27 mouse cellular contexts compared by ENCODE assay signal in the genomic region with DNA sequence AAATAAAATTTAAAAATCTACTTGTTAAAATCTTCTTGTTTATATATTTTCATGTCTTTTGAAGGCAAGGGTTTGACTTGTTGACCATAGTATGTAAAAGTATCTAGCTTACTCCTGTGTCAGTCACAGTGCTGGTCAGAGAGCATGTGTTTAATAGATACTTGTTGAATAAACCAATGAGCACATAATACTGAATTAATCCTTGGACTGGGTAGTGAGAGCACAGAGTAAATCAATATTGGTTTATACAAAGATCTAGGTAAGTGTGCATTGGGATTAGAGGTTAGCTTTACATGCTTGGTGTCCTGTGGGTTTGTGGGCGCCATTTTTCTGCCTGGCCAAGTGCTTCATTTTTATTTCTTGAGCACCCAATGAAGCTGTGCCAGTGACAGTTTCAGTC.
"Had no signal": no experiment of that assay in that cellular context is flagged by ENCODE, and none has a peak within 500 bp of the region (broad histone marks: within the 10 kb centered on the region; RNA-seq: fewer than 3 reads in every experiment).

No protein-coding gene starts in this region.

- H3K27ac ChIP-seq: embryonic facial prominence, embryonic 10.5 days; embryonic facial prominence, embryonic 12.5 days; embryonic facial prominence, embryonic 13.5 days; embryonic facial prominence, embryonic 15.5 days; forebrain, embryonic 10.5 days; forebrain, embryonic 12.5 days; forebrain, embryonic 13.5 days; forebrain, embryonic 15.5 days; heart, adult 2 months had no signal

- H3K4me3 ChIP-seq: embryonic facial prominence, embryonic 10.5 days; embryonic facial prominence, embryonic 12.5 days; embryonic facial prominence, embryonic 13.5 days; embryonic facial prominence, embryonic 15.5 days; erythroblast, embryonic 14.5 days; forebrain, embryonic 10.5 days; forebrain, embryonic 12.5 days; forebrain, embryonic 13.5 days; forebrain, embryonic 15.5 days; gastrocnemius, adult 2 months; heart, adult 2 months had no signal

- H3K9ac ChIP-seq: embryonic facial prominence, embryonic 12.5 days; embryonic facial prominence, embryonic 13.5 days; embryonic facial prominence, embryonic 15.5 days; forebrain, embryonic 12.5 days; forebrain, embryonic 13.5 days; forebrain, embryonic 15.5 days; forebrain, postnatal 0 days had no signal

- ATAC-seq: forebrain, embryonic 13.5 days; forebrain, embryonic 14.5 days; forebrain, embryonic 15.5 days; forebrain, embryonic 16.5 days; forebrain, postnatal 0 days had no signal

- H3K36me3 ChIP-seq: embryonic facial prominence, embryonic 10.5 days; embryonic facial prominence, embryonic 12.5 days; embryonic facial prominence, embryonic 13.5 days; embryonic facial prominence, embryonic 15.5 days; forebrain, embryonic 10.5 days; forebrain, embryonic 12.5 days; forebrain, embryonic 15.5 days had no signal

- H3K9me3 ChIP-seq: embryonic facial prominence, embryonic 10.5 days; embryonic facial prominence, embryonic 12.5 days; embryonic facial prominence, embryonic 13.5 days; embryonic facial prominence, embryonic 15.5 days; forebrain, embryonic 10.5 days; forebrain, embryonic 12.5 days; forebrain, embryonic 13.5 days; forebrain, embryonic 15.5 days had no signal

- H3K27me3 ChIP-seq: embryonic facial prominence, embryonic 12.5 days; embryonic facial prominence, embryonic 13.5 days; embryonic facial prominence, embryonic 15.5 days; forebrain, embryonic 12.5 days; forebrain, embryonic 13.5 days; forebrain, embryonic 15.5 days had no signal

- H3K4me2 ChIP-seq: embryonic facial prominence, embryonic 12.5 days; embryonic facial prominence, embryonic 13.5 days; embryonic facial prominence, embryonic 15.5 days; forebrain, embryonic 12.5 days; forebrain, embryonic 13.5 days; forebrain, embryonic 15.5 days had no signal

- H3K4me1 ChIP-seq: embryonic facial prominence, embryonic 10.5 days; embryonic facial prominence, embryonic 12.5 days; embryonic facial prominence, embryonic 13.5 days; embryonic facial prominence, embryonic 15.5 days; forebrain, embryonic 10.5 days; forebrain, embryonic 12.5 days; forebrain, embryonic 13.5 days; forebrain, embryonic 15.5 days had no signal

- DNase-seq: cerebellum, adult 2 months; cerebellum, adult 8-10 months; cerebellum, adult 9-10 months; cerebellum, adult 9-11 months; cerebellum, postnatal 10 days; cerebellum, postnatal 14 days; cerebellum, postnatal 25 days; cerebellum, postnatal 36 days; embryo, embryonic 11 days; forebrain, postnatal 0 days; gastrocnemius, adult 2 months; gastrocnemius, postnatal 10 days; gastrocnemius, postnatal 14 days; gastrocnemius, postnatal 25 days; gastrocnemius, postnatal 36 days had no signal
